Mouse (Mus musculus) testis, adult 2 months (tissue): ENCODE measurements around the gene Ppp1r3c. TPM values are rescaled to one million over a fixed set of nuclear protein-coding genes. Genes with fewer than 3 reads are reported as not detected.

Experiments
- H3K27ac ChIP-seq: fragments of 200-500 bp; 2 replicates; pipeline ENCODE4 v1.5.1; 2012; ENCODE audit warnings: low read depth, low read length; ENCODE audit not compliant: control insufficient read depth, insufficient read depth
- H3K27me3 ChIP-seq: fragments of 200-500 bp; 2 replicates; pipeline ENCODE4 v1.6.1; 2012; ENCODE audit warnings: mild to moderate bottlenecking, low read length, moderate library complexity; ENCODE audit not compliant: control insufficient read depth, insufficient read depth
- H3K36me3 ChIP-seq: fragments of 200-500 bp; 2 replicates; pipeline ENCODE4 v1.6.1; 2012; ENCODE audit warnings: mild to moderate bottlenecking, low read length; ENCODE audit not compliant: control insufficient read depth, insufficient read depth
- H3K4me1 ChIP-seq: fragments of 200-500 bp; 2 replicates; pipeline ENCODE4 v1.6.1; 2012; ENCODE audit warnings: low read length; ENCODE audit not compliant: control insufficient read depth, insufficient read depth
- H3K4me3 ChIP-seq: fragments of 200-500 bp; 2 replicates; pipeline ENCODE4 v1.5.1; 2012; ENCODE audit warnings: low read depth, mild to moderate bottlenecking, low read length, moderate library complexity, mixed read lengths; ENCODE audit not compliant: control insufficient read depth
- CTCF ChIP-seq: fragments of 200-500 bp; IDR thresholded peaks from 2 replicates; pipeline ENCODE4 v1.5.1; 2012; ENCODE audit warnings: low read depth, mild to moderate bottlenecking, inconsistent platforms, low read length, moderate library complexity; ENCODE audit not compliant: control insufficient read depth, insufficient read depth, insufficient replicate concordance
- POLR2A ChIP-seq: fragments of 200-500 bp; IDR thresholded peaks from 2 replicates; pipeline ENCODE4 v1.6.1; 2012; ENCODE audit warnings: low read depth, mild to moderate bottlenecking, inconsistent platforms, low read length, moderate library complexity; ENCODE audit not compliant: control insufficient read depth
- polyA plus RNA-seq: library from polyadenylated mRNA; depleted of rRNA; stranded (reverse); fragments of >200 nt; gene quantifications from 2 replicates; pipeline ENCODE4 v1.2.3, GENCODE M21; 2012

Ppp1r3c gene
- polyA plus RNA-seq, 1 experiment, result 1.8 TPM

GRCm38 (mm10) chr19:36721139-36721538, 15.3 kb downstream of the Ppp1r3c start:
- no peaks in the 10 kb centered on the region for H3K36me3 ChIP-seq
- peak overlapping the region; percentile 54 for H3K27ac ChIP-seq
- H3K4me1 ChIP-seq, result peaks cover 3% of the 10 kb centered on the region
- H3K27me3 ChIP-seq, result no peaks in the 10 kb centered on the region
- peak overlapping the region; percentile 67 for H3K4me3 ChIP-seq
- TF ChIP-seq CTCF (no peak), POLR2A (peak; percentile 68; the same call in 1 of the 2 replicates)

- peaks cover 4% of the 10 kb centered on the region for H3K4me1 ChIP-seq
- TF ChIP-seq CTCF, result no peak
- TF ChIP-seq POLR2A, result no peak
- H3K27me3 ChIP-seq, result no peaks in the 10 kb centered on the region
- no peaks in the 10 kb centered on the region for H3K36me3 ChIP-seq
- H3K27ac ChIP-seq, result no peak overlapping the region
- peak overlapping the region; percentile 19; the same call in 1 of the 2 replicates for H3K4me3 ChIP-seq
These were observed 20.2 kb downstream of the Ppp1r3c start for GRCm38 (mm10) chr19:36716221-36716620.

DNA sequence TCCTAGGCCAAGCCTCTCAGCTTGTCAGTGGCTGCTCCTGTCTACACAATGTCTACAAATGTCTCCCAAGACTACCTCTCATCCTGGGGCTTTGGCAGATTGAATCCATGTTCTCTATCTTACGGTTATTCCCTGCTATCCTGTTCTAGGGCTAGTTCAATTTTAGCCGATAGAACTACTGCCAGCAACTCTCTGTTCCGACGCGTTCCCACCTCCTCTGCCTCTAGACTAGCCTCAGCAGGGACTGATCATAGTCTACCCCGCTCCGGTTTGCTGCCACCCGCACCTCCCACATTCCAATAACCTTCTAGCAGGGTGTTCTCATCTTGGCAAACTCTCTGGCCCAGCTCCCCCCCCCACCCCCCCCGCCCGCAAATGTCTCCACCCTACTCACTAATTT, 20.9 kb downstream of the Ppp1r3c start:
- no peaks in the 10 kb centered on the region for H3K36me3 ChIP-seq
- no peak for TF ChIP-seq POLR2A
- no peak for TF ChIP-seq CTCF
- no peak overlapping the region for H3K4me3 ChIP-seq
- peaks cover 4% of the 10 kb centered on the region for H3K4me1 ChIP-seq
- H3K27me3 ChIP-seq, result no peaks in the 10 kb centered on the region
- no peak overlapping the region for H3K27ac ChIP-seq

DNA sequence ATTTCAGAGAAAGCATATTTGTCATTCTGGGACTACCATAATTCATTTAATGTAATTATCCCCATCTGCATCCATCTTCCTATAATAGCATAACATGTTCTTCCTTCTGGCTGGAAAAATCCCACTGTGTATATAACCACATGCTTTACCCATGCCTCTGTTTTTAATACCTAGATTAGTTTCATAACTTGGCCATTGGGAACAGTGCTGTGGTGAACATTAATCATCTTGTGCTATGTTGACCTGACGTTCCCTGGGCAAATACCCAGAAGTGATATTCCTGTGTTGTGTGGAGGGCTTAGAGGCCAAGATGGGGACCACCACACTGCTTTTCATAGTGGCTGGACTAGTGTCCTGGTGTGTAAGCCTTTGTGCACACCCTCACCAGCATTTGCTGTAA, 22.0 kb downstream of the Ppp1r3c start:
- TF ChIP-seq CTCF, result no peak
- no peak for TF ChIP-seq POLR2A
- no peaks in the 10 kb centered on the region for H3K27me3 ChIP-seq
- no peaks in the 10 kb centered on the region for H3K36me3 ChIP-seq
- H3K4me1 ChIP-seq, result peaks cover 4% of the 10 kb centered on the region
- H3K4me3 ChIP-seq, result no peak overlapping the region
- no peak overlapping the region for H3K27ac ChIP-seq

DNA sequence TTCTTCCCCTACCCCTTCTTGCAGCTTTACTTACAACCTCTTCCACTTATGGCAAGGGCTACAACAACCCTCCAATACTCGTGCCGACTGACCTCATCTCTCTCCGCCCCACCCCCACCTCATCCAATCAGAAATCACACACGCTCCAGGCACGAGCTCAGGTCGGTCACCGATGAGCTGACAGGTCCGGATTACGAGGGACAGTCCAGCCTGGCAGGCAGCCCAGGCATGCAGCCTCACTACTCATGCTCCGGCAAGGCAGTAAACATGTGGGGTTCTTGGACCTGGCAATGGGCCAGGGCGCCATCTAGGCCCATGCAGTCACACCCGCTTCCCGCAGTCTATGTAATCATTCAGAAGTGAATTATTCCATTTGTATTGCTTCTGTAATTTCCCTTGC, 23.4 kb downstream of the Ppp1r3c start:
- Histone ChIP-seq H3K27me3 (no peaks in the 10 kb centered on the region), H3K4me1 (peaks cover 4% of the 10 kb centered on the region), H3K4me3 (peak overlapping the region; percentile 14; the same call in 1 of the 2 replicates), H3K36me3 (no peaks in the 10 kb centered on the region), H3K27ac (no peak overlapping the region)
- TF ChIP-seq CTCF, result no peak
- no peak for TF ChIP-seq POLR2A

DNA sequence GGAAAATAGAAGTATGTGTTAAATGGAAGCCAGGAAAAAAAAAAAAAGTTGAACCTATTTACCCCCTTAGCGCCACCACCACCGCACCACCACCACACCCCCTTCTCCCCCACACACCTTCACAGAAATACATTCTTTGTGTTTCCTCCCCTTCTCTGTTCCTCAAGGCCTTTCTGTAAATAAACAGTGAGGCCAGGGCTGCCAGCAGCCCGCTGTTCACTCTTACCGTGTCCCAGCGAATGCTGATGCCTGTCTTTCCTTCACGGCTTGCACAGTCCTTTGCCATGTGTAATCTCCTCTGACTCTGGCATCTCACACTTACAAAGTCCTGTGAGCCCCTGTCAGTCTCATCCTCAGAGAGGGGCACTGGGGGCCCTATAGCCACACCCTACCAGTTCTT, 30.3 kb downstream of the Ppp1r3c start:
- H3K4me3 ChIP-seq, result no peak overlapping the region
- H3K27ac ChIP-seq, result peak overlapping the region; percentile 81
- peaks cover 16% of the 10 kb centered on the region for H3K4me1 ChIP-seq
- no peaks in the 10 kb centered on the region for H3K36me3 ChIP-seq
- TF ChIP-seq CTCF, result no peak
- no peak for TF ChIP-seq POLR2A
- no peaks in the 10 kb centered on the region for H3K27me3 ChIP-seq

- no peaks in the 10 kb centered on the region for H3K36me3 ChIP-seq
- peaks cover 16% of the 10 kb centered on the region for H3K4me1 ChIP-seq
- H3K27ac ChIP-seq, result peak overlapping the region; percentile 81
- no peaks in the 10 kb centered on the region for H3K27me3 ChIP-seq
- peak overlapping the region; percentile 59 for H3K4me3 ChIP-seq
- TF ChIP-seq CTCF (no peak), POLR2A (no peak)
These were observed 30.9 kb downstream of the Ppp1r3c start for GRCm38 (mm10) chr19:36705286-36706146.
